Mouse (Mus musculus) liver, embryonic 14.5 days (tissue): ENCODE results near the gene Strip2.

Experiments used
- CTCF ChIP-seq: IDR thresholded peaks from 2 replicates; pipeline ENCODE4 v1.5.1; 2016; ENCODE audit warnings: antibody characterized with exemption, low read depth, control low read depth
- EP300 ChIP-seq: IDR thresholded peaks from 2 replicates; pipeline ENCODE4 v1.6.1; 2016; ENCODE audit warnings: antibody characterized with exemption, low read depth

GRCm38 (mm10) chr6:29998140-29998539 is 81.3 kb downstream of the Strip2 start:
- TF ChIP-seq EP300: no peak
- TF ChIP-seq CTCF: no peak
